Mouse (Mus musculus): ENCODE results near the gene Tatdn3.

The Tatdn3 gene

GRCm38 (mm10) chr1:191062781-191063485 is at the start of gene Tatdn3, which contains the start of gene Nsl1:
Gene Tatdn3, minus strand, starts transcription at chr1:191062932.
Gene Nsl1, plus strand, starts transcription at chr1:191063012.
- DNase-seq, result peak; percentile 75 to 79

- no peak for DNase-seq
Measured at GRCm38 (mm10) chr1:191111146-191111545, 48.4 kb upstream of the Tatdn3 start.

GRCm38 (mm10) chr1:191109907-191110306 is 47.2 kb upstream of the Tatdn3 start:
- DNase-seq, result no peak

GRCm38 (mm10) chr1:191107306-191107705 is 44.6 kb upstream of the Tatdn3 start:
- DNase-seq, result no peak

- DNase-seq, result no peak
Measured at GRCm38 (mm10) chr1:191105246-191105645, 42.5 kb upstream of the Tatdn3 start.

GRCm38 (mm10) chr1:191102730-191103370 is 40.1 kb upstream of the Tatdn3 start:
- DNase-seq, result no peak

- DNase-seq, result no peak
Measured at GRCm38 (mm10) chr1:191099772-191100291, 37.1 kb upstream of the Tatdn3 start.

- DNase-seq, result no peak
Measured at GRCm38 (mm10) chr1:191099114-191099513, 36.4 kb upstream of the Tatdn3 start.

- DNase-seq, result no peak
Measured at GRCm38 (mm10) chr1:191097802-191098747, 35.3 kb upstream of the Tatdn3 start, which contains the start of gene Batf3. Gene Batf3, plus strand, starts transcription at chr1:191097847.

GRCm38 (mm10) chr1:191096871-191097681 is 34.3 kb upstream of the Tatdn3 start:
- no peak for DNase-seq

GRCm38 (mm10) chr1:191095019-191095418 is 32.3 kb upstream of the Tatdn3 start:
- DNase-seq, result no peak

GRCm38 (mm10) chr1:191093578-191093977 is 30.8 kb upstream of the Tatdn3 start:
- no peak for DNase-seq

GRCm38 (mm10) chr1:191092050-191092449 is 29.3 kb upstream of the Tatdn3 start:
- DNase-seq, result no peak

GRCm38 (mm10) chr1:191089355-191089754 is 26.6 kb upstream of the Tatdn3 start:
- no peak for DNase-seq

- DNase-seq, result no peak
Measured at GRCm38 (mm10) chr1:191087955-191088354, 25.2 kb upstream of the Tatdn3 start.

- DNase-seq, result no peak
Measured at GRCm38 (mm10) chr1:191086960-191087359, 24.2 kb upstream of the Tatdn3 start.

GRCm38 (mm10) chr1:191086304-191086878 is 23.7 kb upstream of the Tatdn3 start:
- DNase-seq, result no peak

- no peak for DNase-seq
Measured at GRCm38 (mm10) chr1:191085597-191085996, 22.9 kb upstream of the Tatdn3 start.

- DNase-seq, result no peak
Measured at GRCm38 (mm10) chr1:191084951-191085559, 22.3 kb upstream of the Tatdn3 start.

GRCm38 (mm10) chr1:191083230-191083629 is 20.5 kb upstream of the Tatdn3 start:
- DNase-seq, result no peak
